Mouse (Mus musculus) liver, postnatal 0 days (tissue): ENCODE results near the gene Inpp5d. TPM values are rescaled to one million over a fixed set of nuclear protein-coding genes. Genes with fewer than 3 reads are reported as not detected.
A peak's percentile ranks its signal among the peaks of the same experiment; 100 is the strongest.

ENCODE experiments used
- ATAC-seq: fragments of 200-750 bp; cut with Nextera tagmentation; 2 replicates; pipeline ENCODE4 v1.8.0; 2017; ENCODE audit warnings: mild to moderate bottlenecking, moderate library complexity
- DNase-seq: peaks from one replicate; pipeline ENCODE4 v3.0.0-alpha.2; 2016
- H3K27ac ChIP-seq: fragments of 300-500 bp; sonication (generic); 2 replicates; pipeline ENCODE4 v1.5.1; 2014; ENCODE audit warnings: antibody characterized with exemption, moderate library complexity, mild to moderate bottlenecking, low read depth
- H3K27me3 ChIP-seq: fragments of 300-500 bp; sonication (generic); 2 replicates; pipeline ENCODE4 v1.6.1; 2014; ENCODE audit warnings: low read length, control low read depth, mixed read lengths; ENCODE audit not compliant: insufficient read depth
- H3K36me3 ChIP-seq: fragments of 300-500 bp; sonication (generic); replicated peaks from 2 replicates; pipeline ENCODE4 v1.6.1; 2014; ENCODE audit warnings: mild to moderate bottlenecking, control low read depth, low read length, moderate library complexity, mixed read lengths; ENCODE audit not compliant: insufficient read depth
- H3K4me1 ChIP-seq: fragments of 300-500 bp; sonication (generic); 2 replicates; pipeline ENCODE4 v1.6.1; 2014; ENCODE audit warnings: antibody characterized with exemption, mild to moderate bottlenecking, control low read depth; ENCODE audit not compliant: insufficient read depth
- H3K4me2 ChIP-seq: fragments of 300-500 bp; sonication (generic); 2 replicates; pipeline ENCODE4 v1.6.1; 2014; ENCODE audit warnings: low read depth, mild to moderate bottlenecking, low read length, moderate library complexity, mixed read lengths
- H3K4me3 ChIP-seq: fragments of 300-500 bp; sonication (generic); 2 replicates; pipeline ENCODE4 v1.5.1; 2014; ENCODE audit warnings: low read depth, low read length
- H3K9ac ChIP-seq: fragments of 300-500 bp; sonication (generic); replicated peaks from 2 replicates; pipeline ENCODE4 v1.6.1; 2014; ENCODE audit warnings: mild to moderate bottlenecking, moderate library complexity
- H3K9me3 ChIP-seq: fragments of 300-500 bp; sonication (generic); 2 replicates; pipeline ENCODE4 v1.6.1; 2016; ENCODE audit warnings: mild to moderate bottlenecking, control low read depth, low read length, mixed read lengths
- CTCF ChIP-seq: sonication (generic); IDR thresholded peaks from 2 replicates; pipeline ENCODE4 v1.5.1; 2016; ENCODE audit warnings: antibody characterized with exemption, low read depth
- EP300 ChIP-seq: IDR thresholded peaks from 2 replicates; pipeline ENCODE4 v1.6.1; 2016; ENCODE audit warnings: antibody characterized with exemption, low read depth, mild to moderate bottlenecking
- WGBS: fragments of 180-500 bp; shearing (Covaris S2); extraction: QIAGEN DNeasy Blood & Tissue Kit; methylation state at CpG from one replicate; pipeline ENCODE4 v1.1.7; 2014; ENCODE audit not compliant: insufficient replicate concordance; 5-methylcytosine and 5-hydroxymethylcytosine counted together
- polyA plus RNA-seq: library from polyadenylated mRNA; unstranded; fragments of >200 nt; fragmentation: Nextera tagmentation; extraction: Ambion mirVana; gene quantifications from 2 replicates; pipeline ENCODE4 v1.2.1, GENCODE M21; 2015

The Inpp5d gene
- 11.3 and 13.3 TPM in 2 replicates for polyA plus RNA-seq

- 23% methylated on average over 12 of the region's 12 CpGs for WGBS
- Histone ChIP-seq H3K4me3 (peak within 1 kb of the TSS; percentile 62), H3K9ac (peak within 1 kb of the TSS; percentile 80), H3K4me2 (peak within 1 kb of the TSS; percentile 70), H3K27me3 (no peaks in the 10 kb centered on the region), H3K9me3 (no peaks in the 10 kb centered on the region), H3K36me3 (0 out of 2 replicates have a peak, but pooled peaks cover 4% of the 10 kb centered on the region), H3K4me1 (peaks cover 44% of the 10 kb centered on the region), H3K27ac (peak within 1 kb of the TSS; percentile 96)
- ATAC-seq = peak; percentile 63
- peak; percentile 67 for DNase-seq
- no peak for TF ChIP-seq CTCF
- TF ChIP-seq EP300 = no peak
Measured at GRCm38 (mm10) chr1:87620211-87620668, at the start of gene Inpp5d. Gene Inpp5d, plus strand, starts transcription at chr1:87620312.

DNA sequence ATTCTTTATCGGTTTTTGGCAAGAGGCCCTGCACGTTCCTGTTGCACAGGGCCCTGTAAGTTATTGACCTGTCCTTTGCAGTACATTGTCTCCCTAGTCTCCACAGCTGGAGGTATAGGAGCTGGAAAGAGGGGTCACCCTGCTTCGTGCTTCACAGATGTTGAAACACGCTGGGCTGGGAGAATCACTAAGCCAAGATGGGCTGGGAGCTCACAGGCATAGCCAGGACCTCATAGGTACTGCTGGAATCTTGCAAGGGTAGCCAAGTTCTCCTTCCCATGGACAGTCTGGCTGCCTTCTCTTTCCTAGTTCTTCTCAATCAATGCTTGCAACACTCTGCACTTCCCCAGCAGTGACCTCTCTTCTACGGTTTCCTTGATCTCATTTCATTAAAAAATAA, 46.9 kb upstream of the Inpp5d start:
- Histone ChIP-seq H3K27me3 (no peaks in the 10 kb centered on the region), H3K4me1 (peaks cover 5% of the 10 kb centered on the region; the same call in 1 of the 2 replicates), H3K27ac (peak overlapping the region; percentile 86), H3K9me3 (no peaks in the 10 kb centered on the region), H3K4me3 (peak overlapping the region; percentile 42), H3K9ac (peak overlapping the region; percentile 53), H3K36me3 (no peaks in the 10 kb centered on the region), H3K4me2 (peak overlapping the region; percentile 63)
- 54% methylated on average over 5 of the region's 5 CpGs for WGBS
- ATAC-seq (peak; percentile 18), DNase-seq (peak; percentile 51)
- no peak for TF ChIP-seq EP300
- TF ChIP-seq CTCF = no peak

DNA sequence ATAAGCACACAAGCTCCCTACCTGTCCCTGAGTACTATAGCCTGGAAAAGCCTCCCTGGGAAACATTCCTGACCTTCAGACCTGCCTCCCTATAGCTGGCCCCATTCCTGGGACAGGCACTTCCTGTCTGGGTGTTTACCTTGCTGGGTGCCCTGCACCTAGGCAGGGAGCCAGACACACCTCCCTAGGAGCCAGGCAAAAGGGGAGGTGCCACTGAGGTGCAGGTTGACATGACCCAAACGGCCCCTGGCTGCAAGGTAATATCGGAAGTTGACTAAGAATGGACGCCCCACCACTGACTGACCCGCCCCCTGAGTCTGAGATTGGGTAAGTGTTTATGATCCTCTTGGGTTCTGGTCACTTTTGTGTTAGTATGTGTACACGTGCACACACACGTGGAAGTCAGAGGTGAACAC, 46.3 kb upstream of the Inpp5d start, which contains the start of gene Ngef:
Ngef (minus strand) TSS at position 71 of the 416 bp plus-strand sequence.
- peak; percentile 94 for ATAC-seq
- H3K36me3 ChIP-seq = no peaks in the 10 kb centered on the region
- WGBS = 44% methylated on average over 6 of the region's 6 CpGs
- TF ChIP-seq CTCF (no peak), EP300 (peak; percentile 83)
- no peaks in the 10 kb centered on the region for H3K27me3 ChIP-seq
- peak within 1 kb of the TSS; percentile 63 for H3K4me2 ChIP-seq
- H3K4me1 ChIP-seq = peaks cover 5% of the 10 kb centered on the region; the same call in 1 of the 2 replicates
- H3K9ac ChIP-seq = peak within 1 kb of the TSS; percentile 53
- peak within 1 kb of the TSS; percentile 96 for H3K27ac ChIP-seq
- H3K4me3 ChIP-seq = peak within 1 kb of the TSS; percentile 42
- DNase-seq = peak; percentile 81
- H3K9me3 ChIP-seq = no peaks in the 10 kb centered on the region

GRCm38 (mm10) chr1:87574353-87574752, 45.8 kb upstream of the Inpp5d start:
- Histone ChIP-seq H3K9me3 (no peaks in the 10 kb centered on the region), H3K9ac (no peak overlapping the region; the same call in 1 of the 2 replicates), H3K27ac (peak overlapping the region; percentile 96), H3K27me3 (no peaks in the 10 kb centered on the region), H3K4me3 (no peak overlapping the region), H3K4me2 (peak overlapping the region; percentile 52), H3K4me1 (peaks cover 5% of the 10 kb centered on the region; the same call in 1 of the 2 replicates), H3K36me3 (no peaks in the 10 kb centered on the region)
- 54% methylated on average over 6 of the region's 6 CpGs for WGBS
- ATAC-seq (peak; percentile 43), DNase-seq (no peak)
- TF ChIP-seq EP300 = no peak
- no peak for TF ChIP-seq CTCF

- Histone ChIP-seq H3K27me3 (no peaks in the 10 kb centered on the region), H3K4me2 (peak overlapping the region; percentile 52; the same call in 1 of the 2 replicates), H3K9me3 (no peaks in the 10 kb centered on the region), H3K4me1 (peaks cover 5% of the 10 kb centered on the region; the same call in 1 of the 2 replicates), H3K4me3 (no peak overlapping the region), H3K36me3 (no peaks in the 10 kb centered on the region), H3K9ac (no peak overlapping the region), H3K27ac (peak overlapping the region; percentile 96)
- no peak for TF ChIP-seq EP300
- TF ChIP-seq CTCF = no peak
- 51% methylated on average over 7 of the region's 7 CpGs for WGBS
- peak; percentile 44 for ATAC-seq
- DNase-seq = peak; percentile 54
Measured at GRCm38 (mm10) chr1:87574785-87575184, 45.3 kb upstream of the Inpp5d start.

GRCm38 (mm10) chr1:87578965-87579364, 41.1 kb upstream of the Inpp5d start:
- H3K4me1 ChIP-seq = peaks cover 5% of the 10 kb centered on the region; the same call in 1 of the 2 replicates
- ATAC-seq = no peak
- H3K4me3 ChIP-seq = no peak overlapping the region
- H3K9me3 ChIP-seq = no peaks in the 10 kb centered on the region
- TF ChIP-seq CTCF (no peak), EP300 (no peak)
- no peak overlapping the region for H3K27ac ChIP-seq
- no peak for DNase-seq
- no peak overlapping the region for H3K9ac ChIP-seq
- no peak overlapping the region for H3K4me2 ChIP-seq
- H3K27me3 ChIP-seq = no peaks in the 10 kb centered on the region
- H3K36me3 ChIP-seq = no peaks in the 10 kb centered on the region
- WGBS = 78% methylated on average over 6 of the region's 6 CpGs
